Mouse (Mus musculus) lung, postnatal 0 days (tissue): ENCODE data around the gene Hspb3.

Experiments used
- CTCF ChIP-seq: IDR thresholded peaks from 2 replicates; pipeline ENCODE4 v1.5.1; 2016; ENCODE audit warnings: antibody characterized with exemption, mild to moderate bottlenecking
- EP300 ChIP-seq: IDR thresholded peaks from 2 replicates; pipeline ENCODE4 v1.6.1; 2016; ENCODE audit warnings: antibody characterized with exemption, mild to moderate bottlenecking, control low read depth

DNA sequence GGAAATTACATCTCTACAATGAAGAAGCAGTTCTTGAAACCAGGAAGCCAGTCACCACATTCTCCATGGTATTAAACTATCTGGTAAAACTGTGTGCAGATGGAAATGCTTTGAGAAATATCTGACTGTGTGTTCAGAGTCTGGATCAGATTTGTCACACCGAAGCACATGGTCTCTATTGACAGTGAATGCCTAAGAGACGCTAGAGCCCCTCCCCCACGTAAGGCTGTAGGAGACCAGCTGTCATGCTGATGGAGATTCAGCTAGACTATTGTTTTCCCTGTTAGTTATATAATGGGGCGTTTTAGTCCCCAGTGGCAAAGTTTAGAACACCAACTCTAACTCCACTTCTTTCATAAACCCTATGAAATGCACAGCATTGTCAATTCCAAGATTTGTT is 42.7 kb upstream of the Hspb3 start:
- TF ChIP-seq EP300 (no peak), CTCF (no peak)
